Mouse (Mus musculus) heart, adult 2 months (tissue): Measurements from ENCODE around the gene Gdpgp1. TPM values are rescaled to one million over a fixed set of nuclear protein-coding genes. Genes with fewer than 3 reads are reported as not detected.
A peak's percentile ranks its signal among the peaks of the same experiment; 100 is the strongest.

Experiments
- DNase-seq, 2 experiments: peaks; one replicate each; pipeline ENCODE4 v3.0.0; 2021
- H3K27ac ChIP-seq: fragments of 200-600 bp; 2 replicates; pipeline ENCODE4 v1.8.1; 2022
- H3K27me3 ChIP-seq: fragments of 200-500 bp; 2 replicates; pipeline ENCODE4 v1.6.1; 2012; ENCODE audit warnings: mild to moderate bottlenecking, low read length, inconsistent platforms, mixed read lengths; ENCODE audit not compliant: control insufficient read depth, insufficient read depth
- H3K36me3 ChIP-seq: fragments of 200-500 bp; 2 replicates; pipeline ENCODE4 v1.6.1; 2012; ENCODE audit warnings: low read length, inconsistent platforms; ENCODE audit not compliant: control insufficient read depth, insufficient read depth
- H3K4me1 ChIP-seq: fragments of 200-500 bp; 2 replicates; pipeline ENCODE4 v1.6.1; 2011; ENCODE audit warnings: low read length; ENCODE audit not compliant: control insufficient read depth, insufficient read depth
- H3K4me3 ChIP-seq: fragments of 200-600 bp; 2 replicates; pipeline ENCODE4 v1.8.1; 2022
- H3K79me2 ChIP-seq: fragments of 200-500 bp; replicated peaks from 2 replicates; pipeline ENCODE4 v1.6.1; 2012; ENCODE audit warnings: mild to moderate bottlenecking, inconsistent platforms, low read length, moderate library complexity, mixed read lengths; ENCODE audit not compliant: control insufficient read depth, insufficient read depth
- H3K9ac ChIP-seq: fragments of 200-500 bp; 2 replicates; pipeline ENCODE4 v1.6.1; 2012; ENCODE audit warnings: low read depth, mild to moderate bottlenecking, control low read depth, inconsistent platforms, low read length, mixed read lengths
- CTCF ChIP-seq: fragments of 200-600 bp; IDR thresholded peaks from 2 replicates; pipeline ENCODE4 v1.8.1; 2022; ENCODE audit warnings: antibody characterized with exemption, mild to moderate bottlenecking, moderate library complexity
- EP300 ChIP-seq: fragments of 200-500 bp; IDR thresholded peaks from 2 replicates; pipeline ENCODE4 v1.6.1; 2011; ENCODE audit warnings: low read depth, low read length, control low read depth; ENCODE audit not compliant: insufficient read depth
- POLR2A ChIP-seq: fragments of 200-500 bp; IDR thresholded peaks from 2 replicates; pipeline ENCODE4 v1.6.1; 2011; ENCODE audit warnings: mild to moderate bottlenecking, low read depth, low read length, control low read depth; ENCODE audit not compliant: insufficient read depth
- WGBS: fragments of 180-500 bp; shearing (Covaris S2); methylation state at CpG from one replicate; pipeline ENCODE4 v1.1.7; 2018; 5-methylcytosine and 5-hydroxymethylcytosine counted together
- intact Hi-C: fragments of 180-260 bp; cut with DNase I; formaldehyde crosslinking; loops from one replicate; pipeline ENCODE4 v1.15.1; 2025
- polyA plus RNA-seq: library from polyadenylated mRNA; depleted of rRNA; stranded (reverse); fragments of >200 nt; gene quantifications from 2 replicates; pipeline ENCODE4 v1.2.3, GENCODE M21; 2012; rRNA removed
- total RNA-seq, 2 experiments: library from RNA; stranded (reverse); gene quantifications; 2 replicates each; pipeline ENCODE4 v1.2.3; 2021

Gdpgp1 gene
- total and polyA plus RNA-seq, 3 experiments = 1.4 to 2.2 (median 1.5) TPM

- no peaks in the 10 kb centered on the region for H3K36me3 ChIP-seq
- H3K4me1 ChIP-seq = no peaks in the 10 kb centered on the region
- WGBS = 85% methylated on average over 2 of the region's 2 CpGs
- TF ChIP-seq CTCF (peak; percentile 32), EP300 (no peak)
- H3K27me3 ChIP-seq = no peaks in the 10 kb centered on the region
- no peak for DNase-seq
- H3K27ac ChIP-seq = no peak overlapping the region
- intact Hi-C loops = no loop called here
- H3K9ac ChIP-seq = no peak overlapping the region
- H3K4me3 ChIP-seq = no peak overlapping the region
- no peaks in the 10 kb centered on the region for H3K79me2 ChIP-seq
Observed at GRCm38 (mm10) chr7:80280998-80281397, 48.3 kb downstream of the Gdpgp1 start.

DNA sequence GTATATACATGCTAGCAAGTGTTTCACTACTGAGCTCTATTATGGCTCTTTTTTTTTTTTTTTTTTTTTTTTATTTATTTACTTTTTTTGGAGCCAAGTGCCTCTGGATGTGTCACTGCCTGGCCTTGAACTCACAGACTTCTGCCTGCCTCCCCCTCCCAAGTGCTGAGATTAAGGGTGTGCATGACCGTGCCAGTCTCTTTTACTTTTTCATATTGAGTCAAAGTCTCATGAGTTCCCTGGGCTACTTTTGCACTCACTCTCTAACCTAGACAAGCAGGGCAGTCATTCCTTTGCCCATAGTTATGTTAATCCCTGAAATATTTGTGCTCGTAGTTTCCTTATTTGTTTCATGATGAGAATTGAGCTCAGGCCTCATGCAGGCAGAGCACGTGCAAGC, 49.0 kb downstream of the Gdpgp1 start:
- H3K27ac ChIP-seq = no peak overlapping the region
- no peaks in the 10 kb centered on the region for H3K27me3 ChIP-seq
- H3K4me3 ChIP-seq = no peak overlapping the region
- no peak overlapping the region for H3K9ac ChIP-seq
- H3K36me3 ChIP-seq = no peaks in the 10 kb centered on the region
- no peaks in the 10 kb centered on the region for H3K4me1 ChIP-seq
- TF ChIP-seq CTCF = no peak
- no peak for TF ChIP-seq EP300
- TF ChIP-seq POLR2A = no peak
- intact Hi-C loops = no loop called here
- no peaks in the 10 kb centered on the region for H3K79me2 ChIP-seq
- no peak for DNase-seq
- WGBS = 92% methylated on average over 3 of the region's 3 CpGs

GRCm38 (mm10) chr7:80283226-80283918, 50.7 kb downstream of the Gdpgp1 start:
- Histone ChIP-seq H3K27me3 (no peaks in the 10 kb centered on the region), H3K79me2 (no peaks in the 10 kb centered on the region), H3K9ac (no peak overlapping the region), H3K4me1 (no peaks in the 10 kb centered on the region), H3K36me3 (no peaks in the 10 kb centered on the region), H3K4me3 (no peak overlapping the region), H3K27ac (no peak overlapping the region)
- TF ChIP-seq CTCF = no peak
- TF ChIP-seq EP300 = no peak
- no peak for TF ChIP-seq POLR2A
- WGBS = 37% methylated on average over 3 of the region's 3 CpGs
- intact Hi-C loops = no loop called here
- no peak for DNase-seq

- Histone ChIP-seq H3K9ac (no peak overlapping the region), H3K4me3 (no peak overlapping the region), H3K36me3 (no peaks in the 10 kb centered on the region), H3K27ac (no peak overlapping the region), H3K27me3 (no peaks in the 10 kb centered on the region), H3K4me1 (no peaks in the 10 kb centered on the region), H3K79me2 (no peaks in the 10 kb centered on the region)
- TF ChIP-seq EP300 = no peak
- no peak for TF ChIP-seq POLR2A
- intact Hi-C loops = no loop called here
- 70% methylated on average over 5 of the region's 5 CpGs for WGBS
- DNase-seq = no peak
Observed at GRCm38 (mm10) chr7:80284391-80284790, 51.7 kb downstream of the Gdpgp1 start.

DNA sequence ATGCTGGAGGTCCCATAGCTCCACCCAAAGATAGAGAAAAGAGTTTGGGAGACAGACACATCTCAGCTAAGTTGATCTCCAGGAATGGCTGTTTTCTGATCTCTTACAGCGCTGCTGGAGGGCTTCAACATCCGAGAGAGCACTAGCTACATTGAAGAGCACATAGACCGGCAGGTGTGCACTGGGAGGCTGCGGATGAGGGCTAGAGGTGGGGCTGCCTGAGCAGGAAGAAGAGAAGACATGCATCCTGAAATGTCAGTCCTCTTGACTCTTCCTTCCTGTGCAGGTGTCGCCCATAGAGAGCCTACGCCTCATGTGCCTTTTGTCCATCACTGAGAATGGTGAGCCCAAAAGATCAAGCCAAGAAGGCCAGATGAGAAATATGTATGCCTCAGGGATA, 53.1 kb downstream of the Gdpgp1 start:
- H3K79me2 ChIP-seq = no peaks in the 10 kb centered on the region
- no peak overlapping the region for H3K9ac ChIP-seq
- H3K27me3 ChIP-seq = no peaks in the 10 kb centered on the region
- H3K27ac ChIP-seq = no peak overlapping the region
- H3K36me3 ChIP-seq = no peaks in the 10 kb centered on the region
- no peak for TF ChIP-seq EP300
- no peak for TF ChIP-seq POLR2A
- no peak for TF ChIP-seq CTCF
- intact Hi-C loops = no loop called here
- DNase-seq = no peak
- no peak overlapping the region for H3K4me3 ChIP-seq
- H3K4me1 ChIP-seq = no peaks in the 10 kb centered on the region
- 88% methylated on average over 6 of the region's 6 CpGs for WGBS

DNA sequence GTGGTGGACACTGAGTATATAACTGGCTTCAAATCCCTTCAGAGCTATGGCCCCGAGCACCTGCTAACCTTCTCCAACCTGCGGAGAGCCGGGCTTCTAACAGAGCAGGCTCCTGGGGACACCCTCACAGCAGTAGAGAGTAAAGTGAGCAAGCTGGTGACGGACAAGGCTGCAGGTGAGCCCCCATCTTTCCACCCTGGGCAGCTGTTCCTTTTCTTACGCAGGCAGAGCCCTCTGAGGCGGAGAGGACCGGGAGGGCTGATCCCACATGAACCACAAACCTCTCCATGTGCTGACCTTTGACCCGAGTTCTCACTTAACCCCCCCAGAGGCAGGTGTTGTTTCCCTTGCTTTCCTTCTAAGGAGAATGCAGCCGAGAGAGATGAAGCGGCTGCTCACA, 55.1 kb downstream of the Gdpgp1 start:
- intact Hi-C loops = no loop called here
- no peak overlapping the region for H3K27ac ChIP-seq
- no peaks in the 10 kb centered on the region for H3K27me3 ChIP-seq
- no peak overlapping the region for H3K4me3 ChIP-seq
- no peaks in the 10 kb centered on the region for H3K4me1 ChIP-seq
- no peak overlapping the region for H3K9ac ChIP-seq
- no peaks in the 10 kb centered on the region for H3K36me3 ChIP-seq
- H3K79me2 ChIP-seq = no peaks in the 10 kb centered on the region
- TF ChIP-seq EP300 = no peak
- TF ChIP-seq POLR2A = no peak
- TF ChIP-seq CTCF = no peak
- 91% methylated on average over 10 of the region's 10 CpGs for WGBS
- no peak for DNase-seq

Other genes starting within 250 kb of the Gdpgp1 start
- gene Zfp710, start 208.1 kb upstream of the Gdpgp1 start, total RNA-seq = 10 to 100 TPM; 26.9 to 32.2 TPM
- 33.4 and 35.5 TPM in 2 replicates for gene Zfp710, start 208.1 kb upstream of the Gdpgp1 start, polyA plus RNA-seq
- 1,000 to 10,000 TPM; 1,877 to 2,293 TPM for gene Idh2, start 117.5 kb upstream of the Gdpgp1 start, total RNA-seq
- gene Idh2, start 117.5 kb upstream of the Gdpgp1 start, polyA plus RNA-seq = 1,651 and 1,954 TPM in 2 replicates
- 10 to 100 TPM; 10.5 to 11.4 TPM for gene Sema4b, start 46.0 kb upstream of the Gdpgp1 start, total RNA-seq
- gene Sema4b, start 46.0 kb upstream of the Gdpgp1 start, polyA plus RNA-seq = 10.5 and 12.3 TPM in 2 replicates
- gene Cib1, start 52 bp upstream of the Gdpgp1 start, total RNA-seq = 10 to 100 TPM; 14.1 to 16.1 TPM
- 35.1 and 38.4 TPM in 2 replicates for gene Cib1, start 52 bp upstream of the Gdpgp1 start, polyA plus RNA-seq
- under 1 TPM; 0.23 to 0.39 TPM for gene Ttll13, start 13.5 kb downstream of the Gdpgp1 start, total RNA-seq
- 0.20 and 0.23 TPM in 2 replicates for gene Ttll13, start 13.5 kb downstream of the Gdpgp1 start, polyA plus RNA-seq
- gene Ngrn, start 28.4 kb downstream of the Gdpgp1 start, total RNA-seq = 10 to 100 TPM; 22.9 to 27.2 TPM
- gene Ngrn, start 28.4 kb downstream of the Gdpgp1 start, polyA plus RNA-seq = 16.8 and 26.2 TPM in 2 replicates
- gene Vps33b, start 36.8 kb downstream of the Gdpgp1 start, total RNA-seq = 1 to 10 TPM; 6.1 to 6.2 TPM
- gene Vps33b, start 36.8 kb downstream of the Gdpgp1 start, polyA plus RNA-seq = 5.1 and 5.2 TPM in 2 replicates
- 1 to 10 TPM in 1 of 2 experiments, under 1 TPM in 1; 0.47 to 1.5 TPM for gene Prc1, start 61.6 kb downstream of the Gdpgp1 start, total RNA-seq
- 1.1 and 2.8 TPM in 2 replicates for gene Prc1, start 61.6 kb downstream of the Gdpgp1 start, polyA plus RNA-seq
- gene Rccd1, start 91.6 kb downstream of the Gdpgp1 start, total RNA-seq = 1 to 10 TPM; 5.6 to 6.1 TPM
- gene Rccd1, start 91.6 kb downstream of the Gdpgp1 start, polyA plus RNA-seq = 7.0 and 7.4 TPM in 2 replicates
- gene Unc45a, start 108.1 kb downstream of the Gdpgp1 start, total RNA-seq = 10 to 100 TPM; 15.8 to 16.8 TPM
- 23.0 and 24.0 TPM in 2 replicates for gene Unc45a, start 108.1 kb downstream of the Gdpgp1 start, polyA plus RNA-seq
- gene Hddc3, start 110.2 kb downstream of the Gdpgp1 start, total RNA-seq = 10 to 100 TPM; 30.0 to 39.9 TPM
- 47.7 and 77.5 TPM in 2 replicates for gene Hddc3, start 110.2 kb downstream of the Gdpgp1 start, polyA plus RNA-seq
- 10 to 100 TPM; 55.7 to 58.7 TPM for gene Man2a2, start 138.5 kb downstream of the Gdpgp1 start, total RNA-seq
- 75.8 and 82.4 TPM in 2 replicates for gene Man2a2, start 138.5 kb downstream of the Gdpgp1 start, polyA plus RNA-seq
- 1 to 10 TPM; 8.9 to 9.8 TPM for gene Fes, start 155.1 kb downstream of the Gdpgp1 start, total RNA-seq
- gene Fes, start 155.1 kb downstream of the Gdpgp1 start, polyA plus RNA-seq = 15.4 and 17.3 TPM in 2 replicates
- 100 to 1,000 TPM; 108 to 129 TPM for gene Furin, start 172.6 kb downstream of the Gdpgp1 start, total RNA-seq
- gene Furin, start 172.6 kb downstream of the Gdpgp1 start, polyA plus RNA-seq = 64.9 and 79.4 TPM in 2 replicates